Mouse (Mus musculus): ENCODE measurements around the gene Fsd1.
A peak's percentile ranks its signal among the peaks of the same experiment; 100 is the strongest.

Fsd1 gene

DNA sequence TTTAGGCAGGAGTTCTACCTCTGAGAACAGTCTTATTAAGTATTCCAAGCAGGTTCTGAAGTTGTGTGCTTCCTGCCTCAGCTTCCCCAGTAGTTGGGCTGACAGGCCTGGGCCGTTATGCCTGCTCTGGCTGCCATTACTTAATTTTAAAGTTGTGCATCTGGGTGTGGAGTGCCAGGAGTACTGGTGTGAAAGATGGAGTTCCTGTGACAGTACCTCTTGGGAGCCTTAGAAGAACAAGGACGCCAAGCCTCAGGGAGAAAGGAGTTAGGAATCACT is 23.6 kb downstream of the Fsd1 start:
- DNase-seq (ENCODE audit: low spot score) = no peak

DNA sequence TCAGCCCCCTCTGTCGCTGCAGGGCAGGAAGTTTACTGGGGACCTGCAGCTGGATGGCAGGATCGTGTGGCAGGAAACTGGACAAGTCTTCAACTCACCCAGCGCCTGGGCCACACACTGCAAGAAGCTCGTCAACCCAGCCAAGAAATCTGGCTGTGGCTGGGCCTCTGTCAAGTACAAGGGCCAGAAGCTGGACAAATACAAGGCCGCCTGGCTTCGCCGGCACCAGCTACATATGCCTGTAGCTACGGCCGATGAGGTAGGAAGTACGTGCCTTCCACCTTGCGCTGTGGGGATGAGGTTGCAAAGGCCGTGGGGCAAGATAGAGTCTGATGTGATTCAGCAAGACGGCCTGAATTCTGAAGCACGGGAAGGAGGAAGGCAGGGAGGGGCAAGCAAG is 23.9 kb downstream of the Fsd1 start:
- DNase-seq (ENCODE audit: low spot score) = no peak

DNA sequence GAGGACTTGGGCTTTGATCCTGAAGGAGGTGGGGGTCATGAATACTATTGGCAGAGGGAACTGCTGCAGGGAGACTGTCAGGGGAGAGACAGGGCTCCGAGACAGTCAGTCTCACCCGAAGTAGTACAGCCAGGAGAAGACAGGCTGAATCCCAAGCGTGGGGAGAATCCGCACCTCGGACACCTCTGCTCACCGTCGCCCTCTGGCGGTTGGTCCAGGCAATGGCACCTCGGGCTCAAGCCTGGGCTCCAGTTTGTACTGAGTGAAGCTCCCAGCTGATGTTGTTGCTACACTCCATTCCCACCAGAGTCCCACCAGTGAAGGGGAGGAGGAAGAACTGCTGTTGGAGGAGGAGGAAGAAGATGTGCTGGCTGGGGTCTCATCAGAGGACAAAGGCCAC is 24.4 kb downstream of the Fsd1 start:
- no peak for DNase-seq (ENCODE audit: low spot score)

DNA sequence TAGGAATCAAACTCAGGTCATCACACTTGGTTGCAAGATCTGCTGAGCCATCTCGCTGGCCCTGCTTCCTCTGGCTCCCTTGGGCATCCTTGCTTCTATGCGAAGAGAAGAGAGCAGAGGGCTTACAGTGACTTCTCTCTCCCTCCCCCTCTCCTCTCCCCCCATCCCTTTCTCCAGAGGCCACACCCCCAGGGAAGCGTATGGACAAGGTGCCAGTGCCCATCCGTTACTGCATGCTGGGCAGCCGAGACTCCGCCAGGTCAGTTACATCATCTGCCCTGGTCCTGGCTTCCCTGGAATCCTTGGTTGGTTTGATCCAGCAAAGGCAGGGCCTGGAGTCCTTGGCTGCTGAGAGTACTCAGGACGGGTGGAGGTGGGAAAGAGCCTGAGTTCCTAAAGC is 25.1 kb downstream of the Fsd1 start:
- DNase-seq (ENCODE audit: low spot score) = no peak

DNA sequence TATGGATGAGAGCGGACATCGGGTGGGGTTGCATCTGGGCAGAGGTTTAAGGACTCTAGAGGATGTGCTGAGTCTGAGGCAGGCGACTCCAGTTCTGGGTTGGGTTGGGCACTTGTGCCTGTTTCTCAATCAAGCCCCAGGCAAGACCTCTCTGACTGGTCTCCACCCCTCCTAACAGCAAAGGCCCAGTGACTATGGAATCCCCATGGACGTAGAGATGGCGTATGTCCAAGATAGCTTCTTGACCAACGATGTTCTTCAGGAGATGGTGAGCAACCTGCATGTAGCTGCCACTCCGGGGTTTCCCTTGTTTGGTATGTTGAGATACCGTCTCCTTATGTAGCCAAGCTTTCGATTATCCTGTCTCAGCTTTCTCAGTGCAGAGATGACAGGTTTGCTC is 29.0 kb downstream of the Fsd1 start:
- DNase-seq (ENCODE audit: low spot score) = no peak

DNA sequence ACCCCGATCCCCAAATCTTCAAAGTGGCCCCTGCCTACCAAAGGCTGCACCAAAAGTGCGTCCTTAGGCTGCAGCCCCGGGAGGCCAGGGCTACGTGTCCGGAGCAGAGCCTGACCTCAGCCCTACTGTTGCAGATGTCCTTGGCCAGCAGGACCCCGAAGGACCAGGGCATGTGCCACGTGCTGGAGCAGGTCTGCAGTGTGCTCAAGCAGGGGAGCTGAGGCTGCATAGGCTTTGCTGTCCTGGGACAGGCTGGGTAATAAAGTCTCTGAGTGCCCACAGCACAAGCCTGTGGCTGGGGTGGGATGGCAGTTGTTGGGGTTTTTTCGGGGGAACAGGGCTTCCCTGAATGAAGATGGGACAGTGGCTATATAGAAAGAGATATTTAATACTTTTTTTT is 30.1 kb downstream of the Fsd1 start:
- no peak for DNase-seq (ENCODE audit: low spot score)

DNA sequence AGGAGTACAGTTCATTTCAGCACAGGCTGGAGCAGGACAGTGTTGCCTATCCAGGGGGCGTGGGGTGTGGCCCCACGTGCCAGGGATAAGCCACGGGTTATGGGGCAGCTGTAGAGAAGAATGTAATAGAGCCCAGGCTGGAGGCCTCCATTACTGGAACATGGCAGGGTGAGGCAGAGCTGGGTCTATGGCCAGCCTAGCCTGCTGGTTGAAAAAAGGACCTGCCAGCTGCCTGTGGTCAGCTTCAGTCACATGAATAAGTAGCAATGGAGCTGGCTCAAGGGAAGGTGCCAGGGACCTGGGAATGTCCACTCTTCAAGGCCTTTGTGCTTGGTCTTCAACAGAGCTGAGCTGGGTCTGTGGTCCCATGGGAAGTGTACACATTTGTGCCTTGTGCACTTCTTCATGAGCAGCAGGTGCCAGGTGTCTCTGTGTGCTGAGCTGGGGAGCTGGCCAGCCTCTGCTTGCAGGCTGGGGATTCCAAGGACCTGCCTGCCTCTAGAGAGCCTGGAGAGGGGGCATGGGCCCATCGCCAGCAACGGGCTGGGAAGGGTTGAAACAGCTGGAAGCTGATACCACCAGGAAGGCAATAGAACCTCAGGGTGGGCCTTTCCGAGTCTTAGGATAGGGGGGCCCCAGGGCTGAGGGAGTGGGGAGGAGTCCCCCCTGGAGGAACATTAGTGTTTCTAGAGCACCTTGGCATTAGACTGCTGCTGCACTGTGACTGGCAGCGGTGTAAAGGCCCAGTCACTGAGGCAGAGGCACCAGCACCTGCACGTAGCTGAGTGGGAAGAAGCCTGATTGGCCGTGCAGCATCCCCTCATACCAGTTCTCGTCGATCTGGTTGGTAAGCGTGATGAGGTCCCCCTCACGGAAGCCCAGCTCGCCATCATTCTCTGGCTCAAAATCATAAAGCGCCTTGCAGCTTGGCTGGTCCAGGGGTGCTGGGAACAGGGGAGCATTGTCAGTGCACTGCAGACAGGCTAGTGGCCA is 30.8 kb downstream of the Fsd1 start:
- DNase-seq (ENCODE audit: low spot score) = no peak

DNA sequence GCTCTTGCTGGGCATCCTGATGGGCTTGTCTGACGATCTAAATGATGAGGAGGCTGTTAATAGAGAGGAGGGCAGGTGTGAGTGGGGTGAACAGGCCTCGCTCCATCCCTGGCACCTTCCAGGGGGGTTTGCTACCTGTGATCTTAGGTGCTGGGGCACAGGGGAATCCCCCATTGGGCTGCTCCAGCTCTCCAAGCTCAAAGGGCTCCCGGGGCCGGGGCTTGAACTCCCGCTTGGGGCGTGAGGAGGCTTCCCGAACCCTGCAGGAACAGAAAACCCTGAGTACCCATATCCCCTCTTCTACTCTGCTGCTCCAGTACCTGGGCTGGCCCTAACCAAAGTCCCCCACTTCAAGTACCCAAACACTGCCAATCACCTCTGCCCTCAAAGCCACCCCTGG is 31.5 kb downstream of the Fsd1 start:
- no peak for DNase-seq (ENCODE audit: low spot score)

DNA sequence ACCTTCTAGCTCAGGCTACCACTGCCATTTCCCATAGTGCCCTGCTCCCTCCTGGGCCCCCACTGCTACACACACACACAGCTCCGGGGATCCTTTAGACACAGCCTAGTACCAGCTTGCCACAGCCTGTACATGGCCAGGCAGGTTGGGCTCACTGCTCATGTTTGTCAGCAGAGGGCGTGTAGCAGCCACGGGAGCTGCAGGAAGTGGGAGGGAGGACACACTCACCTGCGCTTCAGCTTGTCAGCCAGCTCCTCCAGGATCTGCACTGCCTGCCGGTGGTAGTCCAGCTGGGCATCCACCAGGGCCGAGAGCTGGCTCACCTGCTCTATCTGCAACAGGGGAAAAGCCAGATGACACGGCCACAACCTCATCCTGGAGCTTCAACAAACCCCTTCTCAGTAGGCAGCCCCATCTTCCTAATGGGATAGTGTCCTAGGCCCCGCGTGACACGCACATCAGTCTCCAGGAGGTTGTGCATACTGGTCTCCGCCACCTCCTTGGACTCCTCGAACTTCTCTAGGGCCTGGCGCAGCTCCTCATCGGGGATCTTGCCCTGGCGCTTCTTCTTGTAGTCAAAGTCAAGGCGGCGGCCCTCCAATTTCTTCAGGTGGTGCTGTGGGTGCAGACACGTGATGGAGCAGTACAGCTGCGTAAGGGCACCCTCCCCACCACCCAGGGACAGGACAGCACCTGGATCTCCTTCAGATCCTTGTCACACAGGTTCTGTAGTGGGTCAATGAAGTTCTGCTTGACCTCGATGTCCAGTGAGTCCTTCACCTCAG is 32.2 kb downstream of the Fsd1 start:
- DNase-seq (ENCODE audit: low spot score) = no peak

DNA sequence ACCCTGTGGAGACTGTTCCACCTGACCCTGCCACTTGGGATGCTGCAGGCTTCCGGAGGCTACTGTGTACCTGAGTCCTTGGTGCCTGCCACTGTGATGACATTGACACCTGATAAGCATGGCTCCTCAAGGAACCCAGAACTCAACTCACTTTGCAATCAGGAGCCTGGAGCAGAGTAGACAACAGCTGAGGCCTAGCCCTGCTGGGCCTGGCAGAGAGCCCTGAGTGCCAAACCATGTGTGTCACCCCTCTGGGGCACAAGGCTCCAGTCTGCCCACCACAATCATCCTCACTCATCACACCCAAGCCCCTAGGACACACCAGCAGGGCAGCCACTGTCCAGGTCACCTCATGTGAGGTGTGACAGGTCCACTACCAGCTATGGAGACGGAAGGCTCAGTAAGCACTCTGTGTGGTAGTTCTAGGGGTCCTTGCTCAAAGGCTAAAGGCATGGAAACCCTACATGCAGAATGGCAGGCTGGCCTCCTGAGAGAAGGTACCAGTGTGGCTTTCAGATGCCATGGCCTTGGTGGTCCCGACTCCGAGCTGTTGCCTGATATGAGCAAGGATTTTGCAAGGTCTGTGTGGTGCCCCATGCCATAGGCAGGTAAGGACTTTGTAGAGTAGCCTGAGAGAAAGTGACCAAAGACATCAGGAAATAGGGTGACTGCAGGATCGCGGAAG is 34.2 kb downstream of the Fsd1 start:
- no peak for DNase-seq (ENCODE audit: low spot score)

DNA sequence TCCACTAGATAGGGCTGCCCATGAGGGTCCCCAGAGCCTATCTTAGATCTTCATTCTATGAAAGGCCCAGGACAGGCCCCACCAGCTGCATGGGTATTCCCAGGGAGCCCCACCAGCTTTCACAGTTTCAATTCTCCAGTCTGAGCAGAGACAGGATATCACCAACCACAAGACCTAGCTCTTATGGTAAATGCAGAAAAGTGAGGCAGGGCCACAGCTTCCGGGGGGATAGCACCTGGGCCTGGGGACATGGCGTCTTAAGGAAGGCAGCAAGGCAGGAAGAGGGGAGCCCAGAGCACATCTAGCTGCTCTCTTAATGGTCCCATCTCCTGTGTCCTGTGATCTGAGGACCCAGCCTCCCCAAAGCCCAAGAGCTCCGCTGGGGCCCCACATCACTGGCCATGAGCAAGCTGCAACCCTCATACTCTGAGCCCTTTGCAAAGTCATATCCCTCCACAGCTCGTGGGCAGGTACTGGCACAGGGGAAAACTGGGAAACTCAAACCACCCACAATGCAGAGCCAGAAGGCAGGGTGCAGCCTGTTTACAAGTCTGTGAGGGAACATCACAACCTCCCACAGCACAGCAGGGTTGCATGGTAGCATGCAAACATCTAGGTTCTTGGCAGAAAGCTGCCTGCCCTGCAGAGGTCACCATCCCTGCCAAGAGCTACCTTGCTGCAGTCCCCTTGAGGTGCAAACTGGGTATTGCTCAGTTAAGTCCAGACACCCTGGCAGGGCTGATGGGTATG is 35.0 kb downstream of the Fsd1 start:
- no peak for DNase-seq (ENCODE audit: low spot score)

DNA sequence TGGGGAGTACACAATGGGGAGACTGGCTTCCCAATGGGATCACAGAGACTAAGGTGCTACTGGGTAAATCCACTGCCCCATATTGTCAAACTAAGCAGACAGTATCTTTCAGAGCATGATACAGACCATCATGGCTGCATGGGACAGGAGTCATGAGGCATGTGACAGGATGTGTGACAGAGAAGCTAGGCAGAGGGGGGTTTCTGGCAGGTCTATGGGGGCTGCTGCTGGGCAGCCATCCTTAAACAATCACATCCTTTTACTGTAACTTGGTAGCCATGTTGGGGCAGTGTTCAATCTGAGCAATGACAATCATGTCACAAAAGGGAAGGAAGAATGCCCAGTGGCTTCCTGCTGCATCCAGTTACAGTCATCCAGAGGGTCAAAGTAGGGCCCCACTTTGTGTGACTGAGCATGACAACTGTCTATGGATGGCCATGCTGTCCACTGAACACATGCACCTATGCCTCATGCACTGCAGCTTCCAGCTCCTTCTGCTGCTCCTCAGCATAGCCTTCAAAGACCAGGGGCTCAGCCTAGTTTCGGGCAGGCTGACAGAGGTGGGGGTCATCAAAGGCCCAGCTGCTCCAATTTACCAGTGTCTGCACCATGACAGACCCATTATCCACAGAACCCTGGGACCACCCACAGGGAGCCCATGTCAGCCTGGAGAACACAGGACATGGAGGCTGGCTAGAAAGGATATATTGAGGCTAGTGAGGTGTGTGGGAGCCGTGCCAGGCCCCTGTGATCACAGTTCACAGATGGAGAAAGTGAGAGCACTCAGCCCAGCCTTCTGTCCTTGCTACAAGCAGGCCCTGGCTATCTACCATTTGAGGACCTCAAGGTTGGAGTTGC is 36.1 kb downstream of the Fsd1 start:
- DNase-seq (ENCODE audit: low spot score) = no peak

DNA sequence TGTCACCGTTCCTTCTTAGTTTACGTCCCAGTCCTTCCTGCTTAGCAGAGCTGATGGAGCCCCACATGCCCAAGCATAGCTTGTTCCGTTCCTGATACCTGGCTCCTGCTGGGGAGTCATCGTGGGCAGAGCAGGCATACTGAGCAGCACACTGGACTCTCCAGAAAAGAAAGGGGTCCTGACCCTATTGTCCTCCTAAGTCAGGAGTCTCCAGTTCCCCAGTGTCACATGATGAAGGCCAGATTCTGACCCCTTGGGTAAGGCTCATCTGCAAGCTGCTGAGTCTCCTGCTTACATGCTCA is 36.6 kb downstream of the Fsd1 start:
- DNase-seq (ENCODE audit: low spot score) = no peak

DNA sequence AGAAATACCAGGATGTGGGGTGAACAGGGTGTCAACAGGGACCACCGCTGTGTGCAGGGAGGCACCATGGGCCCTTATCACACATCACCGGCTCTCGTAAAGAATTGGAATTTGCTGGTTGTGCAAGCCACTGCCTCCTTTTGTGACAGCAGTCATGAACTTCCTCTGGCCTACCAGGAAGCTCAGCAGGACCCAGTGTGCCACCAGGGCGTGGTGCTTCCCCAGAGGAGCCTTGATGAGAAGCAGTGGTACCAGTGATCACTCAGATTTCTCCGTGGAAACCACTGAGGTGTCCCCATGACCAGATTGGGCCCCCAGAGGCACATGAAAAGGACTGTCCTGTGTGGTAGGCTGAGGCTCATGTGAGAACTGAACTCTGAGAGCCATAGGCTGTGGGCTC is 37.1 kb downstream of the Fsd1 start:
- DNase-seq (ENCODE audit: low spot score) = no peak

DNA sequence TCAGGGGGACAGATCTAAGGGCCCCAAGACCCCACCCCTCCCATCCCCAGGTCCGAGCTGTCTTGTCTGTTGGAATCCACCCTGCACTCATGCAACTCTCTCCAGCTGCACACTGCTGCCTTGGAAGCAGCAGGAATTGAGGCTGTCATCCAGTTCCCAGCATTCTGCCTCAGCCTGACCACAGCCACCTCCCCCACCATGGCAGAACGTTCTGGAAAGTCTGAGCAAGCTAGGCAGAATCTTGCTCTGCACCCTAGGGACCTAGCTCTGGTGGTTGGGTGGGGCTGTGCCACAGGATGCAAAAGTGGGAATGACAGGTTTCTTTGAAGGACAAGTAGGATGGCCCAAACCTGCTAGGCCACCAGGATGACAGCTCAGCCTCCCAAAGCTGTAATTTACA is 38.2 kb downstream of the Fsd1 start:
- DNase-seq (ENCODE audit: low spot score) = no peak

DNA sequence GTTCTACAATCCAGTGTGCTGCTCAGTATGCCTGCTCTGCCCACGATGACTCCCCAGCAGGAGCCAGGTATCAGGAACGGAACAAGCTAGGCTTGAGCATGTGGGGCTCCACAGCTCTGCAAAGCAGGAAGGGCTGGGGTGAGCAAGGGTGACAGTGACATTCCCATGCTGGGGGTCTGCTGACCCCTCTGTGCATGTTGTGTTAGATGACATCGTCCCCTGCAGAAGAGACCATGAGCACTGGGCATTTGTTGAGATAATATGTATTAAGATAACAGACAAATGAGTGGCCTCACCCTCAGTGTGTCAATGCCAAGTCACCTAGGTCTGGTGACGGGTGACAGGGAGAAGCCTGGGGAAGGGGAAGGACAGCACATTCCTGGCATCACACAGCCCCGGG is 38.6 kb downstream of the Fsd1 start:
- DNase-seq (ENCODE audit: low spot score) = no peak

DNA sequence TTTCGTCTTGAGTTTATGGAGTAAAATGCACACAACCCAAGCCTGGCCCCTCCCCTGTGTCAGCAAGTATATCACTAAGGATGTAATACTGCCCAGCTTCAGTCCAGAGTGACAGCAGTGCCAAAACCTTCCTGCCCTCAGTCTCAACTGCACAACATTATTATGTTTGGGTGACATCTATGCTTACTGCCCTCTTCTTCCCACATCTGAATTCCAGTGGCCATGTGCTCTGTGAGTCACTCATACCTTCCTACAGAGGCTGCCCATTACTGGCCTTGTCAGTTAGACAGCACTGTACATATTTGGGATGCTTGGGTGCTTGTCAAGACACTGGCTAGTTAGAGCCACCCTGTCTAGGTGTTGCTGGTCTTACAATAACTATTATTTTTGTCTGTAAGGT is 40.0 kb downstream of the Fsd1 start:
- DNase-seq (ENCODE audit: low spot score) = no peak

DNA sequence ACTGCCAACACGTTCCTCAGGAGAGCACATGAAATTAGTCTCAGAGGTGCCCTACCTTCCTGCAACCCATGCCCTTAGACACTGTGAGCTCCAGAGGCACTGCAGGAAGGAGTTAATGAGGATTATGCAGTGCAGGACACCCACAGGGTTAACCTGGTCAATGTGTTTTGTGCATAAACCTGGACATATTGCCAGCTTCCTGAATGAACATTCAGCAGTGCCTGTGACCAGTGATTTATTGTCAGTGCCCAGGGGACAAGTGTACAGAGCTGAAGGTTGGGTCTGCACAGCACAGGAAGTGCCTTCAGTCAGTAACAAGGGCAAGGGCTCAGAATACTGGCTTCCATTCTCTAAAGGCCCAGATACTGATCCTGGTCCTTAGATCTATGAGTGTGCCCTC is 40.6 kb downstream of the Fsd1 start:
- no peak for DNase-seq (ENCODE audit: low spot score)

DNA sequence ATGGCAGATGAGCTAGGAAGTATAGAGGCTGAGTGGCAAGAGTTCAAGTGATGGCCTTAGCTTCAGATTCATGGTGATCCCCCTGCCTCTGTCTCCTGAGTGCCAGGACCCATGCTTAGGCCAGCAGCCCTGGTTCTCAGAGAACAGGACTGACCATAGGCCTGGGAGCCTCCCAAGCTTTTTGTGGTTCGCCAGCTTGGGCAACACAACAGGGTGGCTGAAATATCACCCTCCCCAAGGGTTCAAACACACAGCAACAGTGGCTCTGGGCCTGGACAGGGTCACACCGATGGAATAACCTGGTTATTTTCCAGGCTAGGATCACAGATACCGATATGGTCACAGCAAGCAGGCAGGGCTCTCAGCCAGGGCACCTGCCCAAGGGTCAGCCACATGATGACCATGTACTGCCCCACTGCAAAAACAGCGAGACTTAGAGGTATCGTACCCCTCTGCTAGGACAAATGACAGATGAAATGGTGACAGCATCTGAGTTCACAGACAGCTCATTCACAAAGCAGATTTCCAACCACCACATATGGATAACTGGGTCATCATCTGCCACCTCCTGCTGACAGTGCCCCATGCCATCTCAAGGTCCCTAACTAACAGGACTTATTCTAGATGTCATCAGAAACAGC is 41.6 kb downstream of the Fsd1 start:
- no peak for DNase-seq (ENCODE audit: low spot score)

DNA sequence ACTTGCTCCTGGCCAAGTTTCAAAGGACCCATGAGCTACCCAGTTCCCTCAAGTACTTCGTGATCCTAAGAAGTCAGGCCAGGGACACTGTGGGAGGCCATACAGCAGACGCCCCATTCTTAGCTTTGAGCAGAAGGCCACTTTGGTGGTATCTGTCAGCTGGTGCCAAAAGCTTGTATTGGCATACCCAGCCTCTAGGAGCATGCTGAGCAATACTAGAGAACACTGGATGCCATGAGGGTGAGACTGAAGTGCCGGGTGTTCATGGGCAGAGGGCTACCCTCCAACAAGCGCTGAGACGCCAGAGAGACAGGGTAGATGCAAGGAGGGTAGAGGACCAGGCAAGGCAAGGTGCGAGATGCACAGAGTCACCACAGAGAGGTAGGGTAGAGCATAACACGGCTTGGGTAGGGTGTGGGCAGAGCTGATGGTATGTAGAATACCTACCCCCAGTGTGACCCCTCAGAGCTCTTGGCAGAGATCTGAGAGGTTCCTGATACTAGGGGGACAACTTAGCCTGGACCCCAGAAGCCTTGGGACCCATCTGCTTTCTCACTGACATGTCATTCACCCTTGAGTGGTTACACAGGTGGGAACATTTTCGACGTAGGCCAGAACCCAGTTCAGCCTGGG is 44.0 kb downstream of the Fsd1 start:
- DNase-seq (ENCODE audit: low spot score) = no peak

DNA sequence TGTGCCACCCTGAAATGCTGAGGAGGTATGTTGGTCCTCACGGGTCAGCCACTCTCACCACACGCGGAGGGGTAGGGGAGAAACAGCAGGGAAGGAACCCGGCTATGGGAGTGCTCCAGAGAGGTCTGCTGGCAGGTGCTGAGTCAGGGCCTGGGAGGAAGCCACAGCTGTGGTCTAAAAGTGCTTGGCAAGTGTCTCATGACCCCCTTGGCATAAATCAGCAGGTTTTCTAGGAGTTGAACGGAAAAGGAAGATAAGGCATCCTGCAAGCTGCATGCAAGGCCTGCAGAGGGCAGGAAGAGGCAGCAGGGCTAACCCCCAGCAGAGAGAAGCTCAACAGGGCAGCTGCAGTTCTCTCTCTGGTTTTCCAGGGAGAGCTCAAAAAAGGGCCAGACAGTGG is 44.6 kb downstream of the Fsd1 start:
- DNase-seq (ENCODE audit: low spot score) = peak; percentile 41

Measured in ovary, adult 18-20 months (tissue).